Mouse (Mus musculus) lung, embryonic 15.5 days (tissue): ENCODE measurements around the gene Hey2. TPM values are rescaled to one million over a fixed set of nuclear protein-coding genes. Genes with fewer than 3 reads are reported as not detected.

Experiments
- ATAC-seq: fragments of 200-750 bp; cut with Nextera tagmentation; 2 replicates; pipeline ENCODE4 v1.8.0; 2017; ENCODE audit warnings: moderate number of reproducible peaks, borderline replicate concordance; ENCODE audit not compliant: low FRiP score, low TSS enrichment; ENCODE audit errors: extremely low read depth
- H3K27ac ChIP-seq: fragments of 300-500 bp; sonication (generic); 2 replicates; pipeline ENCODE4 v1.5.1; 2015; ENCODE audit warnings: moderate library complexity, mild to moderate bottlenecking, inconsistent platforms
- H3K27me3 ChIP-seq: fragments of 300-500 bp; sonication (generic); 2 replicates; pipeline ENCODE4 v1.6.1; 2015; ENCODE audit warnings: inconsistent platforms
- H3K36me3 ChIP-seq: fragments of 300-500 bp; sonication (generic); 2 replicates; pipeline ENCODE4 v1.6.1; 2015; ENCODE audit warnings: inconsistent platforms
- H3K4me1 ChIP-seq: fragments of 300-500 bp; sonication (generic); 2 replicates; pipeline ENCODE4 v1.6.1; 2015; ENCODE audit warnings: inconsistent platforms
- H3K4me2 ChIP-seq: fragments of 300-500 bp; sonication (generic); 2 replicates; pipeline ENCODE4 v1.6.1; 2015; ENCODE audit warnings: inconsistent platforms, mild to moderate bottlenecking, moderate library complexity
- H3K4me3 ChIP-seq: fragments of 300-500 bp; sonication (generic); 2 replicates; pipeline ENCODE4 v1.5.1; 2015; ENCODE audit warnings: mild to moderate bottlenecking, inconsistent platforms
- H3K9ac ChIP-seq: fragments of 300-500 bp; sonication (generic); 2 replicates; pipeline ENCODE4 v1.6.1; 2015; ENCODE audit warnings: inconsistent platforms
- H3K9me3 ChIP-seq: fragments of 300-500 bp; sonication (generic); 2 replicates; pipeline ENCODE4 v1.6.1; 2016; ENCODE audit warnings: inconsistent platforms
- WGBS: fragments of 180-500 bp; shearing (Covaris S2); methylation state at CpG from one replicate; pipeline ENCODE4 v1.1.7; 2015; 5-methylcytosine and 5-hydroxymethylcytosine counted together
- polyA plus RNA-seq: library from polyadenylated mRNA; unstranded; fragments of >200 nt; fragmentation: Nextera tagmentation; extraction: Ambion mirVana; gene quantifications from 2 replicates; pipeline ENCODE4 v1.2.1, GENCODE M21; 2015

Hey2 gene
- polyA plus RNA-seq, result 3.5 and 3.8 TPM in 2 replicates

GRCm38 (mm10) chr10:30842643-30843437 is at the start of gene Hey2:
Hey2 (minus strand) TSS chr10:30842801.
- Histone ChIP-seq H3K27ac (peak within 1 kb of the TSS; percentile 4; the same call in 1 of the 2 replicates), H3K9ac (peak within 1 kb of the TSS; percentile 29), H3K4me3 (peak within 1 kb of the TSS; percentile 55), H3K27me3 (peaks cover 67% of the 10 kb centered on the region), H3K4me2 (peak within 1 kb of the TSS; percentile 80), H3K36me3 (no peaks in the 10 kb centered on the region), H3K9me3 (no peaks in the 10 kb centered on the region), H3K4me1 (peaks cover 25% of the 10 kb centered on the region)
- peak; percentile 99 for ATAC-seq
- under 1% methylated on average over 70 of the region's 70 CpGs for WGBS

DNA sequence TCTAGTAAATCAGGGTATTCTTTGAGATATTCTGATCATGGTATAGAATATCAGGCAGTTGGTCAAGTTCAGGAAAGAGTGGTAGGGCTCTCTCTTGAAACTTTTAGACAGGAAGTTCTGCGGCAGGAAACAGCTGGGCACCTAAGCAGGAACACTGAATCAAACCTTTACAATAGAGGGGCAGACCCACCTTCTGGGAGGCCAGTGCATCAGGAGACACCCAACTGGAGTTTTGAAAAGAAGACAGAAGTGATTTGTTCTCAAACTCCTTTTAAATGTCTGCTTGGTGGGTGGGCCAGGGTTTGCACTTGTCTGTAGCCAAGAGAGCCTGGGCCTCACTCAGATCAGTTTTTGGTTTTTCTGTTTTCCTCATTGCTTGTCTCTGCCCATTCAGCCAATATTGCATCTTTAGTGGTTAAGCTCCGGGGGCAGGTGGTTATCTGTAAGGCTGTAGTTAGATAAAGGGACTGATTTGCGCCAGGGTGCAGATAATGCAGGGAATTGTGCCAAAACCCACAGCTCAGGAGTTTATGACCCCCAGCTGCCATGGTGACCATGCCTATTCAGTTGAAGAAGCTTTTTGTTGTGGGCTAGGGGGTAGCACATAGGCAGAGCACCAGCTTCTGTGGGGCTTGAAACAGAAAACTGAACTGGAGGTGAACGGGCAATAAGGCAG is 40.6 kb upstream of the Hey2 start:
- no peak for ATAC-seq
- Histone ChIP-seq H3K4me2 (no peak overlapping the region), H3K4me3 (no peak overlapping the region), H3K9ac (no peak overlapping the region), H3K36me3 (no peaks in the 10 kb centered on the region), H3K27me3 (no peaks in the 10 kb centered on the region), H3K4me1 (no peaks in the 10 kb centered on the region), H3K9me3 (no peaks in the 10 kb centered on the region), H3K27ac (no peak overlapping the region)
- 49% methylated on average over 4 of the region's 4 CpGs for WGBS

DNA sequence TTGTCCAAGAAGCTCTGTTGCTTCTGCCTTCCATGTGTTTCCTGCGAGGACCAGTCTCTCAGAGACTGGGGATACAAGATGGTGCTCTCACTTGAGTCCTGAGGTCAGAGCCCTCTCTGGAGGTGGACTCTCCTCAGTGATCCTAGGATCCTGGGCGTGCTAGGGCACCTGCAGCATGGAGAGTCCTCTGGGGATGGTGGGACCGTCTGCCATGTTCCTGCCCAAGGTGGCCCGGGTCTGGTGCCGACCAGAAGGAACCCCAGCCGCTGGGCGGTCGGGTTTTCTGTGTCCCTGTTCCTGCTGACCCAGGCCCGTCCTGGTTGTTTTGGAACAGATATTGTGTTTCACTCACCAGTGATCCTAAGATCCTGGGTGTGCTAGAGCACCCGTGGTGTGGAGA is 38.5 kb upstream of the Hey2 start:
- H3K27ac ChIP-seq, result no peak overlapping the region
- H3K4me2 ChIP-seq, result no peak overlapping the region
- H3K9me3 ChIP-seq, result no peaks in the 10 kb centered on the region
- no peaks in the 10 kb centered on the region for H3K4me1 ChIP-seq
- WGBS, result 92% methylated on average over 10 of the region's 10 CpGs
- no peak overlapping the region for H3K4me3 ChIP-seq
- no peak for ATAC-seq
- H3K36me3 ChIP-seq, result no peaks in the 10 kb centered on the region
- no peaks in the 10 kb centered on the region for H3K27me3 ChIP-seq
- H3K9ac ChIP-seq, result no peak overlapping the region

DNA sequence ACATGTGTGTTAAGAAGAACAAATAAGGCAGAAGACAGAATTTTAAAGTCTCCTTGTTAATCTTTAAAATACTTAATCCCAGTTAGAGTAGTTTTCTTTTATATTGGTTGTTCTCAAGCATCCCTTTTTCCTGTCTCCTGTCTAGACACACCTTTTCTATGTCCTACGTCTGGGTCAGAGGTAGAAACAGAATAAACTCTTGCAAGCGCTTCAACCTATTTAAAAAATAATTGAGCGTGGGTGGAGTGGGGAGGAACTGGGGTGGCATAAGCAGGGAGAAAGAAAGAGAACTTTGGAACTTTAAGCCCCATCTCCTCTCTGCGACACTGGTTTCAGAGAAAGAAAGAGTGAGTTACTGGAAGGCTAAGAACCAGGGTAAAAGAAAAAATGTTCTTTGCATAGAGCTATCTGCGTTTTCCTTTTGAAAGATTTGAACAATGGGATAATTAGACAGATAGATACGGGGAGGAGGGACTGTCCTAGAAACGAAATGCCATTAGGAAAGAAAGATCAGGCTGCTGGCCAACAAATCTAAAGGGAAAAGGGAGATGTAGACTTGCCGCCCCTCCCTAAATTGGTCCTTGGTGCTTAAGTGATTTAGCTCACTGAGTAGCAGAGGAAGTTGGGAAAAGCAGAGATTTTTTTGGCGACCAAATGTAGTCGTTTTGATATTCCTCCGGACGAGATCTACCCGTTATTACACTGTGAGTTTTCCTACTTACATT is 2.7 kb upstream of the Hey2 start:
- ATAC-seq, result no peak
- H3K4me3 ChIP-seq, result no peak overlapping the region
- 19% methylated on average over 13 of the region's 13 CpGs for WGBS
- no peak overlapping the region for H3K4me2 ChIP-seq
- H3K27me3 ChIP-seq, result peaks cover 65% of the 10 kb centered on the region
- no peak overlapping the region for H3K9ac ChIP-seq
- no peaks in the 10 kb centered on the region for H3K9me3 ChIP-seq
- no peaks in the 10 kb centered on the region for H3K36me3 ChIP-seq
- H3K4me1 ChIP-seq, result peaks cover 20% of the 10 kb centered on the region
- H3K27ac ChIP-seq, result no peak overlapping the region

GRCm38 (mm10) chr10:30844191-30845010 is 1.8 kb upstream of the Hey2 start:
- H3K36me3 ChIP-seq, result no peaks in the 10 kb centered on the region
- H3K9ac ChIP-seq, result no peak overlapping the region; the same call in 1 of the 2 replicates
- H3K9me3 ChIP-seq, result no peaks in the 10 kb centered on the region
- H3K27ac ChIP-seq, result no peak overlapping the region
- WGBS, result 12% methylated on average over 30 of the region's 30 CpGs
- H3K4me3 ChIP-seq, result peak overlapping the region; percentile 55
- peak overlapping the region; percentile 80 for H3K4me2 ChIP-seq
- peaks cover 22% of the 10 kb centered on the region for H3K4me1 ChIP-seq
- H3K27me3 ChIP-seq, result peaks cover 68% of the 10 kb centered on the region
- no peak for ATAC-seq

- under 1% methylated on average over 21 of the region's 21 CpGs for WGBS
- Histone ChIP-seq H3K9ac (no peak overlapping the region; the same call in 1 of the 2 replicates), H3K27me3 (peaks cover 68% of the 10 kb centered on the region), H3K36me3 (no peaks in the 10 kb centered on the region), H3K4me3 (peak overlapping the region; percentile 55), H3K4me2 (peak overlapping the region; percentile 80), H3K9me3 (no peaks in the 10 kb centered on the region), H3K27ac (no peak overlapping the region), H3K4me1 (peaks cover 25% of the 10 kb centered on the region)
- ATAC-seq, result no peak
These were observed 1.0 kb upstream of the Hey2 start for GRCm38 (mm10) chr10:30843438-30844190.

GRCm38 (mm10) chr10:30842228-30842627 is 373 bp downstream of the Hey2 start:
- peak overlapping the region; percentile 80 for H3K4me2 ChIP-seq
- 0% methylated on average over 29 of the region's 29 CpGs for WGBS
- no peaks in the 10 kb centered on the region for H3K36me3 ChIP-seq
- H3K4me3 ChIP-seq, result peak overlapping the region; percentile 55
- H3K27ac ChIP-seq, result peak overlapping the region; percentile 4; the same call in 1 of the 2 replicates
- peaks cover 25% of the 10 kb centered on the region for H3K4me1 ChIP-seq
- ATAC-seq, result peak; percentile 52
- peak overlapping the region; percentile 29 for H3K9ac ChIP-seq
- H3K27me3 ChIP-seq, result peaks cover 63% of the 10 kb centered on the region
- no peaks in the 10 kb centered on the region for H3K9me3 ChIP-seq

- no peak overlapping the region for H3K27ac ChIP-seq
- H3K4me1 ChIP-seq, result peaks cover 25% of the 10 kb centered on the region
- no peak overlapping the region for H3K4me2 ChIP-seq
- H3K27me3 ChIP-seq, result peaks cover 49% of the 10 kb centered on the region
- H3K9ac ChIP-seq, result no peak overlapping the region
- no peaks in the 10 kb centered on the region for H3K36me3 ChIP-seq
- ATAC-seq, result no peak
- no peak overlapping the region for H3K4me3 ChIP-seq
- WGBS, result 83% methylated on average over 5 of the region's 5 CpGs
- H3K9me3 ChIP-seq, result no peaks in the 10 kb centered on the region
These were observed 1.8 kb downstream of the Hey2 start for GRCm38 (mm10) chr10:30840824-30841223.

DNA sequence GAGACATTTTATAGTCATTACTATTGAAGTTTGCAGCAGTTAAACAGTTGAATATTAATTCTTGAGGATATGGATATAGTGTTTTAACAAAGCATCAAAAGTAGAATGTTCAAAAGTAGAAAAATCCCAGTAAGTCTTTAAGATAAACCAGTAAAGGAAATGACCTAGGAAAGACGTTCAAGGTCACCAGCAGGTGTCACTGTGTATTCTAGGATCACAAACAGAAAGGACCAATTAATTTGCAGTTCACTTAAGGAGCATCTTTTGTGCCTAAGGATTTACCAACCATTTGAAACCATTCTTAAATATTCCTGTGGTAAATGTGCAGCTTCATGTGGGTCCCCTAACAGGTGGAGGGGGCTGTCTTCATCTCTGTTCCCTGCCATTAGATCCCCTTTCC is 4.4 kb downstream of the Hey2 start:
- H3K4me2 ChIP-seq, result no peak overlapping the region
- ATAC-seq, result no peak
- no peaks in the 10 kb centered on the region for H3K9me3 ChIP-seq
- H3K27me3 ChIP-seq, result peaks cover 24% of the 10 kb centered on the region
- H3K36me3 ChIP-seq, result no peaks in the 10 kb centered on the region
- WGBS, result 7% methylated on average over 1 of the region's 1 CpGs
- H3K9ac ChIP-seq, result no peak overlapping the region
- H3K27ac ChIP-seq, result no peak overlapping the region
- no peak overlapping the region for H3K4me3 ChIP-seq
- peaks cover 11% of the 10 kb centered on the region for H3K4me1 ChIP-seq

DNA sequence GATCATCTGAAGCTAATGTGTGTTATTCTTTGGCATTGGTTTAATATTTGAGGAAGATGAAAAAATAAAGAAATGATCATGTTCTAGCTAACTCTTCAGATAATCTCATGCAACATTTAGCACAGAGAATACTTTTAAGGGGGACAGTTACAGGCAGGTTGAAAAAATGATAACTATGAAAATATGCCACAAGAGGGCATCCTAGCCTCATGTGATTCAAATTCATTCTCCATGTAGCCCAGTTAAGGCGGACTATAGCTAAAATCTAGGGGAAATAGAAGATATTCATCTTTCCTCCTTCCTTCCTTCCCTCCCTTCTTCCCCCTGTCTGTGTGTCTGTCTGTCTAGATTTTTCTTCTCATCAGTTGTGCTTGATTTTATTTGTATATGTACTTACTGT is 17.6 kb downstream of the Hey2 start:
- Histone ChIP-seq H3K4me3 (no peak overlapping the region), H3K27me3 (no peaks in the 10 kb centered on the region), H3K9ac (no peak overlapping the region), H3K9me3 (no peaks in the 10 kb centered on the region), H3K4me2 (no peak overlapping the region), H3K4me1 (no peaks in the 10 kb centered on the region), H3K36me3 (no peaks in the 10 kb centered on the region), H3K27ac (no peak overlapping the region)
- no peak for ATAC-seq
- WGBS, result 3% methylated on average over 1 of the region's 1 CpGs

DNA sequence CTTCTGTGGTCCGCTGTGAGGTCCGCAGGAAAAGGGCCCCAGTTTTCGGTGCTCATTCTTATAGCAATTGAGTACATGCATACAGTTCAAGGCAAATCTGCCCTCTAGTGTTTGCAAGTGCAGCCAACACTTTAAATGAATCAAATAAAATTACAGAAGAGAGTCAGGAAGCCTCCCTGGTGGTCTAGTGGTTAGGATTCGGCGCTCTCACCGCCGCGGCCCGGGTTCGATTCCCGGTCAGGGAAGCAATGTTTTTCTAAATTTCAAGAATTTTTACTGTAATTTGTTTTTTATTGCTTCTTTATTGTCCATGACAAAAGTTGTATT is 31.7 kb downstream of the Hey2 start:
- peak; percentile 90 for ATAC-seq
- Histone ChIP-seq H3K4me3 (peak overlapping the region; percentile 46), H3K4me1 (peaks cover 5% of the 10 kb centered on the region; the same call in 1 of the 2 replicates), H3K9ac (no peak overlapping the region), H3K27me3 (no peaks in the 10 kb centered on the region), H3K4me2 (peak overlapping the region; percentile 51), H3K36me3 (no peaks in the 10 kb centered on the region), H3K9me3 (no peaks in the 10 kb centered on the region), H3K27ac (no peak overlapping the region)
- WGBS, result 11% methylated on average over 11 of the region's 11 CpGs
